Mouse (Mus musculus): ENCODE results near the gene Parp3.

GRCm38 (mm10) chr9:106480541-106480940, 3.8 kb upstream of the Parp3 start:
- no peak for TF ChIP-seq CTCF (IDR thresholded peaks at IDR 0.05; ENCODE audit: low read depth, low read length)
- TF ChIP-seq POLR2A (IDR thresholded peaks at IDR 0.05; ENCODE audit: extremely low read depth, insufficient read depth, low read length), result no peak

Measured in liver, adult 2 months (tissue).